ENCODE assay signal across 8 mouse cellular contexts in the genomic region with DNA sequence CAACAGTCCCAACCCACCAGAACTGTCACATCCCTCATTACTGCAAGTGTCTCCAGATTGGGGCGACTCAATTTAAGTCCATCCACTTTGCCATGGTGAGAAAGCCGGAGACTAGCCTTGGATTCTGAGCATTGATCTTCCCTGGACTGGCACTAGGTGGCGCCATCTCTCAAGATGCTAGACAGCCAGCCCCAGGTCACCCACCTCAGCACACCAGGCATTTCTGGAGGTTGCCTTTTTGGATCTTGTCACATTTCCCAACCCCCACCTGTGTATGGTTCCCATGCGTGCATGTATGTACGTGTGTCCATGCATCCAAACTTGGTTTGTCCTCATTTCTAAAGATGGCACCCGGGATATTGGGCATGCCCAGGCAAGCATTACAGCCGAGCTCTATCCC.
DNase-seq lines count a peak whose midpoint lies in the region; ATAC-seq and TF ChIP-seq lines count a peak whose summit lies in the region.

No protein-coding gene starts in this region.

- H3K4me1 ChIP-seq in G1E (ENCODE audit: insufficient read depth, low read depth, low read length), result peaks cover 38% of the 10 kb centered on the region
- no peaks in the 10 kb centered on the region for H3K4me1 ChIP-seq in lung, embryonic 14.5 days (ENCODE audit: insufficient read depth)

- H3K4me2 ChIP-seq in lung, embryonic 14.5 days, result no peak overlapping the region

- 48% methylated on average over 7 of the region's 7 CpGs for WGBS in lung, embryonic 14.5 days

- DNase-seq in 416B (ENCODE audit: low read depth), result peak; percentile 71
- peak; percentile 78 for DNase-seq in G1E (ENCODE audit: low spot score)
- peak; percentile 78 for DNase-seq in cerebellum, adult 8-10 months
- peak; percentile 37 to 44 for DNase-seq in gastrocnemius, adult 8-10 months (ENCODE audit: low spot score in 2 of 2)
- peak; percentile 78 to 80 for DNase-seq in kidney, postnatal 4 days
- DNase-seq in lung, embryonic 14.5 days, result peak; percentile 74
- peak; percentile 62 for DNase-seq in right cerebral cortex, adult 18-20 months

- no peak overlapping the region for H3K4me3 ChIP-seq in G1E (ENCODE audit: low read depth, low read length)
- no peak overlapping the region for H3K4me3 ChIP-seq in lung, embryonic 14.5 days (ENCODE audit: low read depth, low read length)

- peak; percentile 79 for TF ChIP-seq CTCF in G1E (IDR thresholded peaks at IDR 0.05; ENCODE audit: low read depth, low read length)
- peak; percentile 83 for TF ChIP-seq CTCF in lung, embryonic 14.5 days (IDR thresholded peaks at IDR 0.05; ENCODE audit: low read depth)

- ATAC-seq in G1E (ENCODE audit: extremely low read depth, insufficient number of reproducible peaks, low FRiP score, poor library complexity, severe bottlenecking), result no peak; the same call in 1 of the 2 replicates
- ATAC-seq in lung, embryonic 14.5 days (ENCODE audit: insufficient read depth), result no peak
- ATAC-seq in erythroid progenitor cell, adult 5-6 weeks (replicated peaks; ENCODE audit: low FRiP score, poor library complexity, severe bottlenecking), result no peak

- peaks cover 100% of the 10 kb centered on the region for H3K36me3 ChIP-seq in G1E (replicated peaks)
- H3K36me3 ChIP-seq in lung, embryonic 14.5 days (ENCODE audit: insufficient read depth), result peaks cover 51% of the 10 kb centered on the region

- no peak overlapping the region for H3K9ac ChIP-seq in lung, embryonic 14.5 days

- no peak overlapping the region for H3K27ac ChIP-seq in lung, embryonic 14.5 days (ENCODE audit: low read depth)

- H3K9me3 ChIP-seq in G1E (replicated peaks), result no peaks in the 10 kb centered on the region
- no peaks in the 10 kb centered on the region for H3K9me3 ChIP-seq in lung, embryonic 14.5 days (ENCODE audit: low read depth, low read length)

- H3K27me3 ChIP-seq in G1E (ENCODE audit: insufficient read depth, low read length), result no peaks in the 10 kb centered on the region
- H3K27me3 ChIP-seq in lung, embryonic 14.5 days (ENCODE audit: insufficient read depth, low read length), result no peaks in the 10 kb centered on the region
